Mouse (Mus musculus): ENCODE results near the gene Etv6. TPM values are rescaled to one million over a fixed set of nuclear protein-coding genes. Genes with fewer than 3 reads are reported as not detected.

Gene Etv6
- polyA plus RNA-seq, 1 experiment from 2014 or later, result 16.5 TPM

GRCm38 (mm10) chr6:134099976-134100743 is 64.7 kb downstream of the Etv6 start:
- no peaks in the 10 kb centered on the region for H3K27me3 ChIP-seq (replicated peaks; ENCODE audit: control insufficient read depth, insufficient read depth, low read length)
- H3K9ac ChIP-seq (ENCODE audit: low read length), result no peak overlapping the region
- H3K4me3 ChIP-seq (ENCODE audit: low read depth, low read length), result no peak overlapping the region
- no peaks in the 10 kb centered on the region for H3K9me3 ChIP-seq (ENCODE audit: control insufficient read depth, low read length)
- no peak overlapping the region for H3K4me2 ChIP-seq (ENCODE audit: low read length)
- no peaks in the 10 kb centered on the region; the same call in 1 of the 2 replicates for H3K4me1 ChIP-seq (replicated peaks; ENCODE audit: control insufficient read depth, insufficient read depth, low read length)
- 89% methylated on average over 11 of the region's 11 CpGs for WGBS
- ATAC-seq (replicated peaks; ENCODE audit: low FRiP score, low TSS enrichment, low read depth) (no peak), DNase-seq (ENCODE audit: low spot score) (no peak)
- H3K27ac ChIP-seq (ENCODE audit: low read depth), result no peak overlapping the region
- no peaks in the 10 kb centered on the region for H3K36me3 ChIP-seq (ENCODE audit: control insufficient read depth, insufficient read depth, low read length)

GRCm38 (mm10) chr6:134102396-134102795 is 66.9 kb downstream of the Etv6 start:
- Histone ChIP-seq H3K4me3 (ENCODE audit: low read depth, low read length) (no peak overlapping the region), H3K36me3 (ENCODE audit: control insufficient read depth, insufficient read depth, low read length) (no peaks in the 10 kb centered on the region), H3K4me1 (replicated peaks; ENCODE audit: control insufficient read depth, insufficient read depth, low read length) (no peaks in the 10 kb centered on the region; the same call in 1 of the 2 replicates), H3K9me3 (ENCODE audit: control insufficient read depth, low read length) (no peaks in the 10 kb centered on the region), H3K27ac (ENCODE audit: low read depth) (no peak overlapping the region), H3K4me2 (ENCODE audit: low read length) (no peak overlapping the region), H3K9ac (ENCODE audit: low read length) (no peak overlapping the region), H3K27me3 (replicated peaks; ENCODE audit: control insufficient read depth, insufficient read depth, low read length) (no peaks in the 10 kb centered on the region)
- ATAC-seq (replicated peaks; ENCODE audit: low FRiP score, low TSS enrichment, low read depth), result no peak
- WGBS, result 82% methylated on average over 1 of the region's 1 CpGs
- no peak for DNase-seq (ENCODE audit: low spot score)

- no peak overlapping the region for H3K27ac ChIP-seq (ENCODE audit: low read depth)
- H3K36me3 ChIP-seq (ENCODE audit: control insufficient read depth, insufficient read depth, low read length), result no peaks in the 10 kb centered on the region
- no peak for DNase-seq (ENCODE audit: low spot score)
- H3K4me2 ChIP-seq (ENCODE audit: low read length), result no peak overlapping the region
- 0 out of 2 replicates have a peak, but pooled peaks cover under 1% of the 10 kb centered on the region for H3K9me3 ChIP-seq (ENCODE audit: control insufficient read depth, low read length)
- no peak overlapping the region for H3K4me3 ChIP-seq (ENCODE audit: low read depth, low read length)
- 81% methylated on average over 8 of the region's 8 CpGs for WGBS
- H3K9ac ChIP-seq (ENCODE audit: low read length), result no peak overlapping the region
- no peaks in the 10 kb centered on the region for H3K27me3 ChIP-seq (replicated peaks; ENCODE audit: control insufficient read depth, insufficient read depth, low read length)
- H3K4me1 ChIP-seq (replicated peaks; ENCODE audit: control insufficient read depth, insufficient read depth, low read length), result no peaks in the 10 kb centered on the region; the same call in 1 of the 2 replicates
- ATAC-seq (replicated peaks; ENCODE audit: low FRiP score, low TSS enrichment, low read depth), result no peak
These were observed 68.0 kb downstream of the Etv6 start for GRCm38 (mm10) chr6:134103519-134103918.

GRCm38 (mm10) chr6:134105514-134106201 is 70.2 kb downstream of the Etv6 start:
- H3K4me2 ChIP-seq (ENCODE audit: low read length), result no peak overlapping the region
- 55% methylated on average over 15 of the region's 15 CpGs for WGBS
- 0 out of 2 replicates have a peak, but pooled peaks cover 7% of the 10 kb centered on the region for H3K9me3 ChIP-seq (ENCODE audit: control insufficient read depth, low read length)
- no peak for ATAC-seq (replicated peaks; ENCODE audit: low FRiP score, low TSS enrichment, low read depth)
- H3K4me3 ChIP-seq (ENCODE audit: low read depth, low read length), result no peak overlapping the region
- no peak overlapping the region for H3K9ac ChIP-seq (ENCODE audit: low read length)
- H3K27me3 ChIP-seq (replicated peaks; ENCODE audit: control insufficient read depth, insufficient read depth, low read length), result no peaks in the 10 kb centered on the region
- no peak overlapping the region for H3K27ac ChIP-seq (ENCODE audit: low read depth)
- H3K4me1 ChIP-seq (replicated peaks; ENCODE audit: control insufficient read depth, insufficient read depth, low read length), result no peaks in the 10 kb centered on the region; the same call in 1 of the 2 replicates
- 0 out of 2 replicates have a peak, but pooled peaks cover 4% of the 10 kb centered on the region for H3K36me3 ChIP-seq (ENCODE audit: control insufficient read depth, insufficient read depth, low read length)
- no peak for DNase-seq (ENCODE audit: low spot score)

GRCm38 (mm10) chr6:134107696-134108095 is 72.2 kb downstream of the Etv6 start:
- H3K4me2 ChIP-seq (ENCODE audit: low read length), result no peak overlapping the region
- H3K9ac ChIP-seq (ENCODE audit: low read length), result no peak overlapping the region
- H3K9me3 ChIP-seq (ENCODE audit: control insufficient read depth, low read length), result 0 out of 2 replicates have a peak, but pooled peaks cover 7% of the 10 kb centered on the region
- WGBS, result 90% methylated on average over 7 of the region's 7 CpGs
- H3K4me3 ChIP-seq (ENCODE audit: low read depth, low read length), result no peak overlapping the region
- no peaks in the 10 kb centered on the region; the same call in 1 of the 2 replicates for H3K4me1 ChIP-seq (replicated peaks; ENCODE audit: control insufficient read depth, insufficient read depth, low read length)
- H3K36me3 ChIP-seq (ENCODE audit: control insufficient read depth, insufficient read depth, low read length), result 0 out of 2 replicates have a peak, but pooled peaks cover 4% of the 10 kb centered on the region
- DNase-seq (ENCODE audit: low spot score), result no peak
- H3K27me3 ChIP-seq (replicated peaks; ENCODE audit: control insufficient read depth, insufficient read depth, low read length), result no peaks in the 10 kb centered on the region
- H3K27ac ChIP-seq (ENCODE audit: low read depth), result no peak overlapping the region
- no peak for ATAC-seq (replicated peaks; ENCODE audit: low FRiP score, low TSS enrichment, low read depth)

- Histone ChIP-seq H3K36me3 (ENCODE audit: control insufficient read depth, insufficient read depth, low read length) (0 out of 2 replicates have a peak, but pooled peaks cover 4% of the 10 kb centered on the region), H3K27ac (ENCODE audit: low read depth) (no peak overlapping the region), H3K4me1 (replicated peaks; ENCODE audit: control insufficient read depth, insufficient read depth, low read length) (no peaks in the 10 kb centered on the region; the same call in 1 of the 2 replicates), H3K4me3 (ENCODE audit: low read depth, low read length) (no peak overlapping the region), H3K27me3 (replicated peaks; ENCODE audit: control insufficient read depth, insufficient read depth, low read length) (no peaks in the 10 kb centered on the region), H3K9ac (ENCODE audit: low read length) (no peak overlapping the region), H3K4me2 (ENCODE audit: low read length) (no peak overlapping the region), H3K9me3 (ENCODE audit: control insufficient read depth, low read length) (0 out of 2 replicates have a peak, but pooled peaks cover 7% of the 10 kb centered on the region)
- WGBS, result 97% methylated on average over 1 of the region's 1 CpGs
- DNase-seq (ENCODE audit: low spot score) (no peak), ATAC-seq (replicated peaks; ENCODE audit: low FRiP score, low TSS enrichment, low read depth) (no peak)
These were observed 74.2 kb downstream of the Etv6 start for GRCm38 (mm10) chr6:134109675-134110074.

GRCm38 (mm10) chr6:134110206-134110605 is 74.7 kb downstream of the Etv6 start:
- Histone ChIP-seq H3K27ac (ENCODE audit: low read depth) (no peak overlapping the region), H3K9ac (ENCODE audit: low read length) (no peak overlapping the region), H3K4me3 (ENCODE audit: low read depth, low read length) (no peak overlapping the region), H3K4me1 (replicated peaks; ENCODE audit: control insufficient read depth, insufficient read depth, low read length) (no peaks in the 10 kb centered on the region; the same call in 1 of the 2 replicates), H3K36me3 (ENCODE audit: control insufficient read depth, insufficient read depth, low read length) (peaks cover 7% of the 10 kb centered on the region; the same call in 1 of the 2 replicates), H3K9me3 (ENCODE audit: control insufficient read depth, low read length) (0 out of 2 replicates have a peak, but pooled peaks cover 7% of the 10 kb centered on the region), H3K4me2 (ENCODE audit: low read length) (no peak overlapping the region), H3K27me3 (replicated peaks; ENCODE audit: control insufficient read depth, insufficient read depth, low read length) (no peaks in the 10 kb centered on the region)
- no peak for DNase-seq (ENCODE audit: low spot score)
- 92% methylated on average over 5 of the region's 5 CpGs for WGBS
- ATAC-seq (replicated peaks; ENCODE audit: low FRiP score, low TSS enrichment, low read depth), result no peak

GRCm38 (mm10) chr6:134111599-134111998 is 76.1 kb downstream of the Etv6 start:
- H3K4me2 ChIP-seq (ENCODE audit: low read length), result no peak overlapping the region
- H3K9ac ChIP-seq (ENCODE audit: low read length), result no peak overlapping the region
- H3K4me3 ChIP-seq (ENCODE audit: low read depth, low read length), result no peak overlapping the region
- 0 out of 2 replicates have a peak, but pooled peaks cover 7% of the 10 kb centered on the region for H3K9me3 ChIP-seq (ENCODE audit: control insufficient read depth, low read length)
- H3K27me3 ChIP-seq (replicated peaks; ENCODE audit: control insufficient read depth, insufficient read depth, low read length), result no peaks in the 10 kb centered on the region
- 66% methylated on average over 8 of the region's 8 CpGs for WGBS
- DNase-seq (ENCODE audit: low spot score) (no peak), ATAC-seq (replicated peaks; ENCODE audit: low FRiP score, low TSS enrichment, low read depth) (peak; percentile 84)
- peaks cover 10% of the 10 kb centered on the region; the same call in 1 of the 2 replicates for H3K36me3 ChIP-seq (ENCODE audit: control insufficient read depth, insufficient read depth, low read length)
- no peak overlapping the region for H3K27ac ChIP-seq (ENCODE audit: low read depth)
- H3K4me1 ChIP-seq (replicated peaks; ENCODE audit: control insufficient read depth, insufficient read depth, low read length), result no peaks in the 10 kb centered on the region

Data from intestine, embryonic 14.5 days (tissue).